Mouse (Mus musculus) thymus, postnatal 0 days (tissue): Measurements from ENCODE around the gene 3110082I17Rik. TPM values are rescaled to one million over a fixed set of nuclear protein-coding genes. Genes with fewer than 3 reads are reported as not detected.

Source experiments
- DNase-seq: peaks from one replicate; pipeline ENCODE4 v3.0.0-alpha.2; 2015; ENCODE audit warnings: low spot score
- polyA plus RNA-seq: library from polyadenylated mRNA; unstranded; fragments of >200 nt; fragmentation: Nextera tagmentation; extraction: Ambion mirVana; gene quantifications from 2 replicates; pipeline ENCODE4 v1.2.1, GENCODE M21; 2015

3110082I17Rik gene
- polyA plus RNA-seq, 1 experiment from 2014 or later, result 19.9 TPM

DNA sequence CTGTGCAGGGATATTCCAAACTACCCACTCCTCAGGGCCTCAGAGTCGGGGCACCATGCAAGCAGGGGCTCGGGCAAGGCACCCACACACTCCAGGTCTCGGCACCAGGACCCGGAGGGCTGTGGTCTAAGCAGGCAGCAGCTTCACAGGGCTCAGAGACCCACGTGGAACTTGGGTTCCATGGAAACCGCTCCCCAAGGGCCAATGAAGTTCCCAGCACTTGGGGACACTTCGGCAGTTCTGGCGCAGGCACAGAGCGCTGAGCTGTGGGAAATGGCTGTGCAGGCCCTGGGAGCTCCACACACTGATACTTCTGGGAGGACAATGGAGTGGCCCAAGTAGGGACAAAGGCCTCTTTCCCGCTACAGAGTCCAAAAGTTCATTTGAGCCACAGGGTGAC, 7.3 kb downstream of the 3110082I17Rik start:
- no peak for DNase-seq

DNA sequence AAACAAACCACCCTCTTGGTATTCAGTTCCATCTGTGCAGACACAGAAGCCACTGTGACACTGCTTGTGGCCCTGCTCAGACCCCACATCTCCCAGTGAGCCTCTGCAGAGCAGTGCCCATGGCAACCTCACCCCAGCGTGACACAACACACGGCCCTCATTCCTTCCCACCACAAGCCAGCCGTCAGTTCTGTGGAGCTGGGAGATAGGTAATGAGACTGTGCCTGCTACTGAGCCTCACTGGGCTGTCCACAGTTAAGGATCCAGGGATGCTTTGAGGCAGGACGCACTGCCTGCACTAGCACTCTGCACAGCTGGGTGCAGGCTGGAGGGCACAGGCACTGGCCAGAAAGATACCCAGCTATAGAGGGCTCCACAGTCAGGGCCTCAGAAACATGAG, 10.4 kb downstream of the 3110082I17Rik start:
- DNase-seq, result peak; percentile 6

DNA sequence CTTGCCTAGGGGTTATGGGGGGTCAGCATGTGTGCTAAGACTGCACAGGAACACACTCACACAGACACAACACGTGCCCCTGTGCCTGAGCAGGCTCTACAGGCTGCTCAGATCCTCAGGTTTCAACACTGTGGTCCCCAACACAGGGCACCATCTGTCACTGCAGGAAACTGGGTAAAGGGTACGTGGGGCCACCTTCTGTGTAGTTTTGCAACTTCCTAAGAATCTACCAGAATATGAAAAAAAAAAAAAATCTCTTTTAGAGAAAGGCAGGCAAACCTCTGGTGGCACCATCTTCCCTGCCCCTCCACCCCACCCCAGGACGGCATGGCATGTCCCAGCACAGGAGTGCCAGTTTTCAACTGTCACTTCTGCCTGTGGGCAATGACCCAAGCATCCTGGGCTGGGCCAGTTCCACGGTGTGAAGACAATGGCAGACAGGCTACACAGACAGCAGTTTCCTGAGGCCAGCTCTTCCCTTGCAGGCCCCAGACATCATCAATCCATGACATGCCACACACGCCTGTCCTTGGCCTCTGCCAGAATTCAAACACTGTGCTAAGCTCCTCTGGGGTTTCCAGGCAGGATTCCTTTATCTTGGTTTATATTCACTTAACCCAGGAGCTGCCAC, 11.1 kb downstream of the 3110082I17Rik start:
- peak; percentile 86 for DNase-seq

DNA sequence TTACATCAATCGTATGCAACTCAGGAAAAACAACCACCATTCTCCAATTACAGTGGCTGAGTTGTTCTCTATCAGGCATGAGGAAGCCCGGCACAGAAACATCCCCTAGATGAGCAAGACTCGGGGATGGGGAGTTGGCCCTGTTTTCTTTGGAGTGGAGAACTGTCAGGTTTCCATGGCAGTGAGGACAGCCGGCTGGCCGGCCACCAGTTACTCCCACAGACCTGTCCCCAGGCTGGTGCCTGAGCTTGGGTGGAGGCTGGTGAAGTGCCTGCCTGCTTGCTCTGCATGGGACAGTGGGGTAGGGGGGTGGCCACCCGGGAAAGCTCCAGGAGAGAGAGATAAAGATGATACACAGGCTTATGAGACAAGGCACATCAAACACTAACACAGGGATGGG, 12.3 kb downstream of the 3110082I17Rik start:
- no peak for DNase-seq

DNA sequence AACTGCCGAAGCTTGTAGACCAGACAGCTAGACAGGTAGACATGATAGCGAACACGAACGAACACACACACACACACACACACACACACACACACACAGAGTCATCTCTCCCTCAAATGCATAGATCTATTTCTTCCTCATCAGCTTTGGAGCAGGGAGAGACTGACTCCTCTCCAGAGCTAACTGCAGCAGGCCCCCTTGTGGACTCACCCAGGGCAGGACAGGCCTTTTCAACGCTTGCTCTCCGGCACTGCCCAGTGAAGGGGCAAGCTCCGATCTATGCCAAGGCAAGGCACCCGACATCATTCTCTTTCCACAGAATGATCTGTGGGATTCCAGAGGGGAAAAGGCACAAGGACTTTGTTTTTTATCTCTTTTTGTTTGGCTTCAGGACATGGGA, 15.1 kb downstream of the 3110082I17Rik start:
- DNase-seq, result no peak

DNA sequence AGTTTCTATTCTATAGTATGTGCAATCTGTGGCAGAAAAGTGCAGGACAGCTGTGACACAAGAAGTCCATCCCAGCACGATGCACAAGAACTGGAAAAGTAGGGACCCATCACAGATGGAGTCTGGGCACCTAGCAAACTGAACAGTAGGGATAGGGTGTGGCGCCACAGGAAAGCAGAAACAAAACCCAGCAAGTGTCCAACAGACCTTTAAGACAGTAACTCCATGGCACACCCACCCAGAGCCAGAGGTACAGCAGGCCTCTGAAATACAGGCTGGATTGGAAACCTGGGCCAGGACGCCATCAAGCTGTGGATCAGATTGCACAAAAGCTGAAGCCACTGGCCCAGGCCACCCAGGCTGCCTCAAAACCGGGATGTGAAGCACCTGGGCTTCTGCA, 17.4 kb downstream of the 3110082I17Rik start:
- no peak for DNase-seq

DNA sequence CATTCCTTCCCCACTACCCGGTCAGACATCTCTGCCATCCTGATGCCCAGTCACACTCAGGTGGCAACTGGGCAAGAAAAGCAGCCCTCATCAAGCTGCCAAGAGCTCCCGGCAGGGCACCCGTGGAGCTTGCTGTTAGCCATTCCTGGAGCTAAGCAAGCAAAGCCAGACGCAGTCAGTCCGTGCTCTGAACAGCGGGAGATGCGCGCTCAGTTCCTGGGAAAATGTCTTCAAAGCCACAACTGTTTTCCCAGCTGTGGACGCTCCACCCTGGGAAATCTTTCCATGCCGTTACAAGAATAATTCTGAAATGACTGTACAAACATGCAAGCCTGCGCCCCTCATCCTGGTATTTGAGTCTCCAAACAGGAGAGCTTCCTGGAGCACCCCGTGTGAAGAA, 17.9 kb downstream of the 3110082I17Rik start:
- no peak for DNase-seq

DNA sequence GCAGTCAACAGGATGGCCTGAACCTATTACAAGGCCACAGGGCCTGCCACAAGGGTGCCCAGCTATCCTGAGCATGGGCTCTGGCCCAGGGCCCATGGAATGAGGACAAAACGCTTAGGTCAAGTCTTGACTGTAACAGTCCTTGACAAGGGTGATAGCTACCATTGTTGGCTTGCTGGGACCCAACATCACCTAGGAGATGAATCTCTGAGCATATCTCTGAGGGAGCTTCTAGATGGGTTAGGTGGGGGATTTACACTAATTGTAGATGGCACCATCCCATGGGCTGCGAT, 18.7 kb downstream of the 3110082I17Rik start:
- no peak for DNase-seq

DNA sequence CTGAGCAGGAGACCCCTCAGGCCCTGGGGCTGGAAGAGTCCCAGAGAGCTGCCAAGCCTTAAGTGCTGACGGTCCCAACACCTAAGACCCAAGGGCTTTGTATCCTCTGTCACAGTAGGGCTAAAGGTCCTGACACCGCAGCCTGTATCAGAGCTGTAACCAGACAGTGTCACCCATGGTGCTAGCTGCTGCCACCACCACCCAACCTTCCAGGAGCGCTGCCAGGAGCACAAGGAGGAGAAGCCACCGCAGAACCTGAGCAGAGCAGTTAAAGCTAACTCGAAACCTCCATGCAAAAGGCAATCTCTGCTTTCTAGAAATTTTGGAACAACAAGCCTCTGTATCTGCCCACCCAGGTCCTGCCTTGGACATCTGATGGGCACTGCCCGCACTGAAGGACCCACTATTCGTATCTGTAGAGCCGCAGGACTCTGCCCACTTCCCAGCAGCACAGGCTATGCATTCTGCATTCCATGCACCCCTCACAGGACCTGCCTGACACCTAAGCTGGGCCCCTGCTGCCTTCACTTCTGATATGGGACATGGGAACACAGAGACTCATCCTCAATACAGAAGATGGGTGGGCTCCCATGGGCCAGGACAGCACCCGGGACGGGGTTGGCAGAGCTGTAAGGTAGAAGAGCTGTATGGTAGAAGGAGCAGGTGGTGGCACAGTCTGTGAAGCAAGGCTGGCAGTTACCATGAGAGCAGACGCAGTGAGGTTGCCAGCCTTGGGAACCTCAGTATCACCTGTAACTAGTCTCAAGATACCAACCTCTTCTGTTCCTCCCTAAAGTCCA, 19.2 kb downstream of the 3110082I17Rik start:
- no peak for DNase-seq

DNA sequence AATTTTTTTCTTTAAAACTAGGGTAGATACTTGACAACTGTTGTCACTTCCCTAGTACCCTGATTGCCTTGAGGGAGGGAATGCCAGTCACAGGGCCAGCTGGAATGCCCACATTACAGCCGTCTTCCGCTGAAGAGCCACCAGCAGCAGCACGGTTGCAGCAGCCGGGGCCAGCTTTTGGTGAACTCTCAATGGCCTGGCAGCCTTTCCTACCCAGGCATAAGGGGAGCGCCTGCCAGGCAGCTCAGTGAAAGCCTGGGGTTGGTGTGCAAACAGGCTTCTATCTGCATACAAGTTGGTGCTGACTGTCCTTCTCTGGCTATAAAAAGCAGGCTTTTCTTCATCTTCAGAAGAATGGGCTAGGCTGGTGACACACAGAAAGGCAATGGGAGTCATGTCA, 19.9 kb downstream of the 3110082I17Rik start:
- DNase-seq, result no peak

DNA sequence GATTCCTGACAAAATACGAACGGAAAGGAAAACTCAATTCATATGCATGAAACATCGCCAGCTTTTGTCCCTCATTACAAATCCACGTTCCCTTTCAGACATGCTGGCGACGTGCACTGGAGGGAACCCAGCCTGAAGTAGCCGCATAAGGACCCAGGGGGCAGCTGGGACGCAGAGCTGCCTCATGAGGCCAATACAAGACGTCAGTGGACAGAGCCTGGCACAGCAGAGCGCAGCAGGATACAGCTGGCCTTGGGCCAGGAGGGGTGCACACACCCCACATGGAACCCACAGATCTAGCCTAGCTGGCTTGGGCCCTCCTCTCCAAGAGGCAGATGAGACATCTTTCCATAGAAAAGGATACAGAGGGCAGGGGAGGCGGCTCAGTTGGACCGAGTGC, 21.9 kb downstream of the 3110082I17Rik start:
- DNase-seq, result no peak

DNA sequence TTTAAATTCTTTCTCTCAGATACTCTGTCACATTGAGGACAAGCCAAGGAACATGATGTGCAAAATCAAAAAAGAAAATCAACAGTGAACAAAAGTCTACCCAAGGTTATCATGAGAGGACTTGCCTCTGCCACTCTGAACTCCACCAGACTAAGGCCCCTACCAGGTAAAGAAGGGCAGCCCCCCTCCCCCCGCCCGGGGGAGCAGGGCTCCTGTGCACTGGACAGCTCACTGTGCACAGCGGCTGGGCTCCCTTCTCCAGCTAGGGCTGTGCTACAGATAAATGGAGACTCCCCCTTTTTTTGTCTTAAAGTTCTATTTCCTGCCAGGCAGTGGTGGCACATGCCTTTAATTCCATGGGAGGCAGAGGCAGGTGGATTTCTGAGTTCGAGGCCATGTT, 22.6 kb downstream of the 3110082I17Rik start:
- no peak for DNase-seq

DNA sequence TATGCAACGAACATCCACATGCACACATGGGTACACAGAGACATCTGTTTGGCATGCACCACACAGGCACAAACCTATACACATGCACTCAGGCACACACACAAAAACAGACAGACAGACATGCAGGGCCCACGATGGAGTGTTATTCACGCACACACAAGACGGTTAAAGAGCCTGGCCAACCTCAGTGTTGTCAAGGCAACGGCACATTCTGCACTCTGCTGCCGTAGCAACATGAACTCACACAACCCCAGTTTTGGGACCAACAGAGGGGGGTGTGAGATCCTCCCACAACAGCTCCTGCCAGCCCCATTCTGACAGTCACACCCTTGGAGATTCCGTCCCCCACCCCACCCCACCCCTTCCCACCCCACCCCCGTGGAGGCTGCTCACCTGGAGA, 25.4 kb downstream of the 3110082I17Rik start:
- DNase-seq, result no peak

DNA sequence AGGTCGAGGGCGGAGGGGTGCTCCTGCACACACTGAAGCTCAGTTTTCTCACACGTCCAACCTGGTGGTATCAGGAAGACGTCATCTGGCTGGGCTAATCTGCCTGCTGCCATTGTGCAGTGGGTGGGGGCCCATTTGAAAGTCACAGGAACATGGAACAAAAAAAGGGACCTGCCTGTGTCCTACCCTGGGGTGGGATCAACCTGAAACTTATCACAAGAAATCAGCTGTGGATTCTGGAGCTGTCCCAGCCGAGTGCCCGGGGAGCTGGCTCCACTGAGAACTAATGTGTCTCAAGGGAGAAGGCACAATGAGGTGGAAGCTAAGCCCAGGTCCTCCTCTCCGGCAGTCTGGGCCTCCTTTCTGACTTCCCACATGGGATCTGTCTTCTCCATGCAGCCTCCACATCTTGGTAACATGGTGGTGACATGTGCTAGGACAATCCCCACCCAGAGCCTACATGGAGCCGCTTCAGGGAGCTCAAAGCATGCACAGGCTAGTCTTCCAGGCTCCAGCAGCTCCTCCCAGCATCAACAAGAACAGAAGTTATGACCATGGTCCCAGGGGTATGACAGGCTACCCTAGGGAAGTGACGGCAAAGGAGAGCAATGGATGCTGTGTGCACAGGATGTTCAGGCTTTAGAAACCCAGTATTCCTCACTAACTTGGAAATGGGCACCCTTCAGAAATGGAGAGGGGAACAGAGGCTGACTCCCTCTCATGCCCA, 26.3 kb downstream of the 3110082I17Rik start:
- no peak for DNase-seq

DNA sequence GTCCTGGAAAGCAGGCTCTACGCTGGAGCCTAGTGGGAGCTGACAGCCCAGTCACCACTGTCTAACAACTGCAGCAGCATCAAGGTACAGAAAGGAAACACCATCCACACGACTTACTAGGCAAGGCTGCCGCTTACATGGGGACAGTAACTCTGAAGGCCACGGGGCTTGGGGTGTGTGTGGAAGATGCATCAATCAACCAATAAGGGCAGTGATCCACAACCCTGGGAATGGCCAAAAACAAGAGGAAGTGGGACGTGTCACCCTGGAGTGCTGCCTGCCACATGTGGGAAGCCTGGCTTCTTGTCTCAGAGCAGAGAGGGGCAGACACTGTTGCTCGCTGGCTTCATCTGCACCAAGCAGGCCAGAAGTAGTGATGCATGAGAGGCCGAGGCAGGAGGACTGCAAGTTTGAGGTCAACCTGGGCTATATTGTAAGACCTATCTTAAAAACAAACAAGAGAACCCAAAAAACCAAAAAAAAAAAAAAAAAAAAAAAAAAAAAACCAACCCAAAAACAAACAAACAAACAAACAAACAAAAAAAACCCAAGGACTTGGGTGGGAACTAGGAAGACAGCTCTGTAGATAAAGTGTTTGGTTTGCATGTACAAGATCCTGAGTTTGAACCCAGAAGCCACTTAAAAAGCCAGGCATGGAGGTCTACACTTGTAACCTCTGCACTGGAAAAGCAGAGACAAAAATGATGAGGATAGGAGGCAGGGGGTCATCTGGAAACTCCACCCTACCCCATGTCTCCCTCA, 27.4 kb downstream of the 3110082I17Rik start:
- no peak for DNase-seq

DNA sequence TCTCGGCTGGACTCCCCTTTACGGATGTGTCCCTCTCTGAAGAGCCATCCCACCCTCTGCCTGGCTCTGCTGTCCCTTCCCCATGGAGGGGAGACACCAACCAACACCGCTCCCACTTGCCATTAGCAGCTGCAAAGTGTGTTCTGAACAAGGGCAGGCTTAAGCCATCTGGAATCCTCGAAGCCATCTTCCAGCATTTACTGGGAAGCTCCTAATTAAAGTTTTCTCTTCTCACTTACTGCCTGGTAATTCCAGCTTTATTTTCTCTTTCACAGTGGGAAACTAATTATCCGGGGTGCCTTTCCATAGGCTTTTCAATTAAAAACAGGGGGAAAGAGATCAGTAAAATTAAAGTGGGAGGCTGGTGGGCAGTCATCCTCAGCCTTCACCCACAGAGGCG, 28.0 kb downstream of the 3110082I17Rik start:
- DNase-seq, result no peak

DNA sequence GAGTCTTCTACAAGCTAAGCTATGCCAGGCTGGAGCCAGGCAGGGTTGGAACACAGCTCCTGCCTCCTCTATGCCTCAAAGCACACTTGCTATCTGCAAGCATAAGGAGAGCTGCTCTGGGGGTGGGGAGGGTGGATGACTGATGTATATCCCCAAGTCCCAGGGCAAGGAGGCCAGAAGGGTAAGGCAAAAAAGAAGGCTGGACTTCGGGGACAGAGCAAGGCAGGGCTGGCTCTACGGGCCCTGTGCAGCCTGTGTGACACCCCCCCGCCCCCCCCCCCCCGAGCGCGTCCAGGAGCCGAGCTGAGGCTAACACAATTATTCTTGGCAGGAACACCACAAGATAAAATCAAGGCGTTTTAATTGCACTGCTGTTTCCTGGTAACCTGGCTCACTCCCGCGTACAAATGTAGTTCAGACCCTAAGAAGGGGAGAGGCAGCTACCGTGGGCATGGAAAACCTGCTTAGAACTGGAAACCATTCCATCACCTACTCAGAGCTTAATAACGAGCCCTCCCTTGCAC, 30.4 kb downstream of the 3110082I17Rik start:
- no peak for DNase-seq

DNA sequence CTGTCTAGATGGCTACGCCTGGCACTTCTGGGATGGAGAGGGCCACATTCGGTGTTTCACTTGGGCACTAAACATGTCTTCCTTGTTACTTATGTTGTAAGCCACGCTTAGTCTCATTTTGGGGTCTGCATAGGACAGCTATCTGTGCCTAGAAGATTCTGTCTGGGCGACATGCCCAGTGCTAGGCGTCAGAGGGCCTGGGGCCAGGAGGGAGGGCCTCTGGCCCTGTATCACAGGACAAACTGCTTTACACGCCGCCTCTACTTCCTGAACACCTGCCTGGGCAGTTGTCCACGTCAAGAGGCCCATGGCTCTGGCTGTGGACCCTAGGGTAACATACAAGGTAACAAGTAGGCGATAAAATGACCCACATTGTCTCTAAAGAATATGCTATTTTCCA, 32.3 kb downstream of the 3110082I17Rik start:
- DNase-seq, result no peak

DNA sequence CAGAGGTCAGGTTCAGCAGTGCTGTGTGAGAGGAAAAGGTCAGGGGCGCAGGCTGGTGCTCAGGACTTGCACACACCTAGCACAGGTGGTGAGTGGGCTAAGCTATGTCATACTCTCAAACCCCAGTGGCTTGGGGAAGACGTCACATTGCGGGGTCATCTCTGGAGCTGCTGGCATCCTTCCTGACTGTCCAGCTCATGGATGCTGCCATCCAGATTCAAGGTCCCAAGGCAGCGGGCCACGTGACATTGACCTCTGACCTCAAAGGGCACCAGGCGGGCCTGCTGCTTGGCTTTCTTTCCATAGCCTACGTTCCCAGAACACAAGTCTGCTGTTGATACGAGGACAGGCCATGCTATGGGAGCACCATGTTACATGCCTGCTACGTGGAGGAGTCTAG, 33.3 kb downstream of the 3110082I17Rik start:
- DNase-seq, result no peak

DNA sequence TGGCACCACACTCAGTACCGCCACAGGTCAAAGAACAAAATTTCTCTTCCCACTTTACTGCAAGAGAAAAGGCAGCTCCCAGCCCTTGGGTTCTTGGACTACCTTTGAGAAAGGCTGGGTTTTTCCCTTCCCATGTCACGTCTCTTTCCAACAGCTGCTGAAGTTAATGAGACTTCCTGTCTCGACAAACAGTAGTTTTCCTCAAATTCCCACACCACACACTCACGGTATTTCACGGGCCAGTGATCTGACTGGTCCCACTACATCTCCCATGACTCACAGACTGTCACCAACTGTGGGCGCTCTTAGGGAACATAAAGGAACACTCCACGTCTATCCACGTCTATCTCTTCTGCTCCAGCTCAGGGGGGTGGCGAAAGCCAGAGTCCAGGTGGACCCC, 35.1 kb downstream of the 3110082I17Rik start:
- DNase-seq, result no peak

DNA sequence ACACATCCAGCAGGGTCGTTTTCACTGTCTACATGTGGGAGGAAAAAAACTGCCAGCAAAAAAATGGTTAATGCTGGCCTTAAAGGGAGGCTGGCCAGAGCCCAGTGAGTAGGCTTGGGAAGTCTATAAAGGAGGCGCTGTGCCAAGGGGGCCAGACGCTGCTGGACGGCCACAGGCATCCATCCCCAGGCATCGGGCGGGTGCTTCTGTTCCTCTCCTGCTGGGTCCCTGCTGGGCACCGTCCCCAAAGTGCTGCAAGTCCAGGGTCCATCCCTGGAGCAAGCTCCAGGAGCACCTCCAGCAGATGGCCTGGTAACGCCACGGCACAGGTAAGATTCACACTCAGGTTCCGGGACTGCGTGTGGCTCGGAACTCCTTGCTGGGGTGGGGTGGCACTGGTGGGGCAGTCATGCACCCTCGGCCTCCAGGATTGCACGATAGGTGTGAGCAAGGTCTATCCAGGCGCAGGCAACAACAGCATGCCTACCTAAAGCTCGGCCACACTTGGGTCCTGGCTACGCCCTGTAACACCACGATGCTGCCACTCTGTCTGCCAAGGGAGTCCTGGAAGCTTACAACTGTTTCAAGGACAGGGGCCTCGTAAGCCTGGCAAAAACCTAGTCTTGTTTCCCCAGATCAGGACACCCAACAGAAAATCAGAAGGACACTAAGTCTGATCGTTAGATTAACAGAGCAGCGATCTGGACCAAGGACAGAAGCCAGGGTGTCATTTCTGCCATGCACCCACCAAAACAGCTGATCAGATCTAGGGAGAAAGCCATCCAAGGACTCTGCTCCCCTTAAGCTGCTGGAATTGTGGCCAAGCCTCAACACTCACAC, 37.1 kb downstream of the 3110082I17Rik start, which contains the start of gene Gper1:
Gper1 (plus strand) TSS at position 126 of the 840 bp plus-strand sequence.
- no peak for DNase-seq
